In genomic region chr10:27041812-27042211, GRCm38 (mm10) we compare ENCODE assay signal across 26 mouse cellular contexts.
DNase-seq lines count a peak whose midpoint lies in the region; ATAC-seq and TF ChIP-seq lines count a peak whose summit lies in the region.
"Had no signal": no experiment of that assay in that cellular context is flagged by ENCODE, and none has a peak within 500 bp of the region (broad histone marks: within the 10 kb centered on the region; RNA-seq: fewer than 3 reads in every experiment).

No protein-coding gene starts in this region.

- H3K4me2 ChIP-seq in forebrain, embryonic 15.5 days (replicated peaks), result no peak overlapping the region
- no peak overlapping the region for H3K4me2 ChIP-seq in forebrain, embryonic 12.5 days
- H3K4me2 ChIP-seq in forebrain, postnatal 0 days (ENCODE audit: low read depth), result no peak overlapping the region
- no peak overlapping the region for H3K4me2 ChIP-seq in forebrain, embryonic 11.5 days (ENCODE audit: low read depth, low read length, severe bottlenecking)
- H3K4me2 ChIP-seq: embryonic facial prominence, embryonic 13.5 days; embryonic facial prominence, embryonic 15.5 days had no signal

- no peak overlapping the region for H3K4me3 ChIP-seq in forebrain, embryonic 15.5 days
- H3K4me3 ChIP-seq in forebrain, embryonic 12.5 days (replicated peaks), result no peak overlapping the region
- no peak overlapping the region for H3K4me3 ChIP-seq in forebrain, postnatal 0 days (ENCODE audit: low read depth, low read length)
- no peak overlapping the region for H3K4me3 ChIP-seq in forebrain, embryonic 11.5 days (ENCODE audit: low read depth, low read length)
- H3K4me3 ChIP-seq: embryonic facial prominence, embryonic 13.5 days; embryonic facial prominence, embryonic 15.5 days; erythroblast, embryonic 14.5 days; forebrain, embryonic 10.5 days had no signal

- ATAC-seq in forebrain, embryonic 15.5 days (replicated peaks), result no peak
- no peak for ATAC-seq in forebrain, embryonic 12.5 days (ENCODE audit: low FRiP score)
- ATAC-seq in forebrain, postnatal 0 days, result peak; percentile 76
- no peak for ATAC-seq in forebrain, embryonic 11.5 days (replicated peaks; ENCODE audit: low FRiP score)
- ATAC-seq: activated CD4-positive, CD25-positive, alpha-beta regulatory T cell, adult 4 months; CD4-positive, CD25-positive, alpha-beta regulatory T cell, adult 4 months; Patski had no signal

- no peaks in the 10 kb centered on the region for H3K36me3 ChIP-seq in forebrain, embryonic 15.5 days
- H3K36me3 ChIP-seq in forebrain, embryonic 12.5 days (replicated peaks), result no peaks in the 10 kb centered on the region
- no peaks in the 10 kb centered on the region for H3K36me3 ChIP-seq in forebrain, postnatal 0 days (ENCODE audit: insufficient read depth)
- H3K36me3 ChIP-seq in forebrain, embryonic 11.5 days (ENCODE audit: control insufficient read depth, insufficient read depth, low read length), result no peaks in the 10 kb centered on the region
- H3K36me3 ChIP-seq: embryonic facial prominence, embryonic 13.5 days; embryonic facial prominence, embryonic 15.5 days; forebrain, embryonic 10.5 days; G1E had no signal

- no peaks in the 10 kb centered on the region for H3K27me3 ChIP-seq in forebrain, embryonic 15.5 days
- no peaks in the 10 kb centered on the region for H3K27me3 ChIP-seq in forebrain, embryonic 12.5 days
- H3K27me3 ChIP-seq in forebrain, postnatal 0 days (ENCODE audit: insufficient read depth, low read length), result no peaks in the 10 kb centered on the region
- H3K27me3 ChIP-seq in forebrain, embryonic 11.5 days (ENCODE audit: control insufficient read depth, insufficient read depth, low read length), result no peaks in the 10 kb centered on the region
- H3K27me3 ChIP-seq: CH12.LX; embryonic facial prominence, embryonic 13.5 days; embryonic facial prominence, embryonic 15.5 days had no signal

- no peaks in the 10 kb centered on the region for H3K9me3 ChIP-seq in forebrain, embryonic 15.5 days
- H3K9me3 ChIP-seq in forebrain, embryonic 12.5 days, result no peaks in the 10 kb centered on the region
- no peaks in the 10 kb centered on the region for H3K9me3 ChIP-seq in forebrain, postnatal 0 days (ENCODE audit: low read length)
- no peaks in the 10 kb centered on the region for H3K9me3 ChIP-seq in forebrain, embryonic 11.5 days (ENCODE audit: control insufficient read depth, low read length)
- H3K9me3 ChIP-seq: embryonic facial prominence, embryonic 13.5 days; embryonic facial prominence, embryonic 15.5 days; forebrain, embryonic 10.5 days; G1E had no signal

- H3K27ac ChIP-seq in forebrain, embryonic 15.5 days (replicated peaks), result 0 out of 2 replicates have a peak overlapping the region, but pooled peaks have one; percentile 3
- H3K27ac ChIP-seq in forebrain, embryonic 12.5 days, result no peak overlapping the region
- H3K27ac ChIP-seq in forebrain, postnatal 0 days (ENCODE audit: low read depth, low read length), result peak overlapping the region; percentile 31; the same call in 1 of the 2 replicates
- no peak overlapping the region for H3K27ac ChIP-seq in forebrain, embryonic 11.5 days (ENCODE audit: low read depth, low read length)
- H3K27ac ChIP-seq: embryonic facial prominence, embryonic 13.5 days; embryonic facial prominence, embryonic 15.5 days; forebrain, embryonic 10.5 days had no signal

- no peaks in the 10 kb centered on the region for H3K4me1 ChIP-seq in forebrain, embryonic 15.5 days
- H3K4me1 ChIP-seq in forebrain, embryonic 12.5 days, result no peaks in the 10 kb centered on the region
- no peaks in the 10 kb centered on the region for H3K4me1 ChIP-seq in forebrain, postnatal 0 days (ENCODE audit: insufficient read depth)
- H3K4me1 ChIP-seq in forebrain, embryonic 11.5 days (replicated peaks; ENCODE audit: control insufficient read depth, insufficient read depth, low read length), result no peaks in the 10 kb centered on the region
- H3K4me1 ChIP-seq: embryonic facial prominence, embryonic 13.5 days; embryonic facial prominence, embryonic 15.5 days; forebrain, embryonic 10.5 days had no signal

- no peak overlapping the region for H3K9ac ChIP-seq in forebrain, embryonic 15.5 days (replicated peaks)
- H3K9ac ChIP-seq in forebrain, embryonic 12.5 days, result no peak overlapping the region
- no peak overlapping the region for H3K9ac ChIP-seq in forebrain, postnatal 0 days
- no peak overlapping the region for H3K9ac ChIP-seq in forebrain, embryonic 11.5 days (ENCODE audit: low read length)
- H3K9ac ChIP-seq: embryonic facial prominence, embryonic 13.5 days; embryonic facial prominence, embryonic 15.5 days had no signal

- WGBS in forebrain, embryonic 15.5 days, result 70% methylated on average over 1 of the region's 1 CpGs
- WGBS in forebrain, embryonic 12.5 days, result 57% methylated on average over 1 of the region's 1 CpGs
- 35% methylated on average over 1 of the region's 1 CpGs for WGBS in forebrain, postnatal 0 days
- WGBS in forebrain, embryonic 11.5 days, result 63% methylated on average over 1 of the region's 1 CpGs

- no peak for TF ChIP-seq CTCF in forebrain, postnatal 0 days (IDR thresholded peaks at IDR 0.05; ENCODE audit: low read depth)

- peak; percentile 45 for DNase-seq in forebrain, postnatal 0 days
- no peak for DNase-seq in forebrain, embryonic 11.5 days (ENCODE audit: low spot score)
- peak; percentile 23 for DNase-seq in brain, adult 2 months (ENCODE audit: low read depth, low spot score)
- peak; percentile 16 for DNase-seq in telencephalon, adult 2 months (ENCODE audit: low read depth, low spot score)
- no peak for DNase-seq in adrenal gland, postnatal 25 days
- DNase-seq: adrenal gland, adult 8-10 months; adrenal gland, postnatal 14 days; B cell, adult 2 months; cerebellum, adult 11 months; cerebellum, adult 18-20 months; cerebellum, adult 8-10 months; cerebellum, adult 9-11 months; cerebellum, postnatal 14 days; cerebellum, postnatal 36 days; embryo, embryonic 11 days had no signal

Comparison
In these comparisons a context has a peak if more than half of its experiments do, and no peak if none do; other contexts are left out.
1. H3K27ac ChIP-seq: peak in forebrain, embryonic 15.5 days (single experiment) and forebrain, postnatal 0 days (single experiment); none in forebrain, embryonic 12.5 days (single experiment) and forebrain, embryonic 11.5 days (single experiment).
2. DNase-seq: peak in forebrain, postnatal 0 days (single experiment), brain, adult 2 months (single experiment) and telencephalon, adult 2 months (single experiment); none in forebrain, embryonic 11.5 days (single experiment) and adrenal gland, postnatal 25 days (single experiment).